In genomic region chr8:105496439-105497180, GRCm38 (mm10) we compare ENCODE assay signal across 8 mouse cellular contexts. TPM values are rescaled to one million over a fixed set of nuclear protein-coding genes. Genes with fewer than 3 reads are reported as not detected.
A peak's percentile ranks its signal among the peaks of the same experiment; 100 is the strongest.
DNase-seq lines count a peak whose midpoint lies in the region; ATAC-seq and TF ChIP-seq lines count a peak whose summit lies in the region.

Gene Zdhhc1 (minus strand): TSS chr8:105496902.

- peak within 1 kb of the TSS; percentile 96 for H3K4me2 ChIP-seq in heart, embryonic 12.5 days
- H3K4me2 ChIP-seq in kidney, postnatal 0 days (ENCODE audit: low read length), result peak within 1 kb of the TSS; percentile 93
- peak within 1 kb of the TSS; percentile 93 for H3K4me2 ChIP-seq in liver, embryonic 11.5 days
- H3K4me2 ChIP-seq in myocyte (ENCODE audit: low read depth), result peak within 1 kb of the TSS; percentile 86

- H3ac ChIP-seq in myocyte (ENCODE audit: control insufficient read depth, insufficient read length), result peak within 1 kb of the TSS; percentile 44

- H3K4me1 ChIP-seq in heart, embryonic 12.5 days (replicated peaks), result peaks cover 14% of the 10 kb centered on the region
- H3K4me1 ChIP-seq in kidney, postnatal 0 days (replicated peaks; ENCODE audit: insufficient read depth, low read length), result peaks cover 7% of the 10 kb centered on the region; the same call in 1 of the 2 replicates
- H3K4me1 ChIP-seq in liver, embryonic 11.5 days (replicated peaks; ENCODE audit: control insufficient read depth, insufficient read depth, low read length), result peaks cover 7% of the 10 kb centered on the region

- H3K4me3 ChIP-seq in heart, embryonic 12.5 days, result peak within 1 kb of the TSS; percentile 95
- peak within 1 kb of the TSS; percentile 72 for H3K4me3 ChIP-seq in kidney, postnatal 0 days (replicated peaks; ENCODE audit: low read depth, low read length)
- H3K4me3 ChIP-seq in liver, embryonic 11.5 days (ENCODE audit: low read depth, low read length), result peak within 1 kb of the TSS; percentile 86
- H3K4me3 ChIP-seq in myocyte, result peak within 1 kb of the TSS; percentile 44

- no peaks in the 10 kb centered on the region for H3K9me3 ChIP-seq in heart, embryonic 12.5 days (replicated peaks)
- H3K9me3 ChIP-seq in kidney, postnatal 0 days (replicated peaks; ENCODE audit: low read length), result no peaks in the 10 kb centered on the region
- no peaks in the 10 kb centered on the region for H3K9me3 ChIP-seq in liver, embryonic 11.5 days (ENCODE audit: control insufficient read depth, low read length)

- peak; percentile 92 for ATAC-seq in erythroid progenitor cell, adult 5-6 weeks (replicated peaks; ENCODE audit: low FRiP score, poor library complexity, severe bottlenecking)
- peak; percentile 84 for ATAC-seq in heart, embryonic 12.5 days (ENCODE audit: insufficient number of reproducible peaks, low FRiP score)
- ATAC-seq in kidney, postnatal 0 days (replicated peaks; ENCODE audit: low FRiP score, low read depth), result peak; percentile 90
- peak; percentile 81 for ATAC-seq in liver, embryonic 11.5 days (replicated peaks; ENCODE audit: low FRiP score)

- H3K27me3 ChIP-seq in heart, embryonic 12.5 days (replicated peaks), result no peaks in the 10 kb centered on the region
- no peaks in the 10 kb centered on the region for H3K27me3 ChIP-seq in kidney, postnatal 0 days (ENCODE audit: insufficient read depth, low read length)
- H3K27me3 ChIP-seq in liver, embryonic 11.5 days (replicated peaks; ENCODE audit: control insufficient read depth, insufficient read depth, low read length), result no peaks in the 10 kb centered on the region
- no peaks in the 10 kb centered on the region for H3K27me3 ChIP-seq in myocyte (ENCODE audit: control insufficient read depth, insufficient read depth, insufficient read length)

- TF ChIP-seq CTCF in kidney, postnatal 0 days (IDR thresholded peaks at IDR 0.05; ENCODE audit: low read depth), result peak; percentile 68

- peaks cover 4% of the 10 kb centered on the region for H3K79me2 ChIP-seq in myocyte (ENCODE audit: control insufficient read depth, insufficient read depth)

- peak within 1 kb of the TSS; percentile 91 for H3K9ac ChIP-seq in heart, embryonic 12.5 days
- peak within 1 kb of the TSS; percentile 90 for H3K9ac ChIP-seq in kidney, postnatal 0 days (ENCODE audit: low read depth, low read length)
- H3K9ac ChIP-seq in liver, embryonic 11.5 days (ENCODE audit: low read depth, low read length), result peak within 1 kb of the TSS; percentile 83

- under 1% methylated on average over 68 of the region's 68 CpGs for WGBS in heart, embryonic 12.5 days
- WGBS in kidney, postnatal 0 days, result under 1% methylated on average over 65 of the region's 68 CpGs
- WGBS in liver, embryonic 11.5 days, result 1% methylated on average over 68 of the region's 68 CpGs

- peak; percentile 69 for TF ChIP-seq POLR2A in myocyte (IDR thresholded peaks at IDR 0.05; ENCODE audit: insufficient read length, low read depth)

- no peaks in the 10 kb centered on the region for H3K36me3 ChIP-seq in heart, embryonic 12.5 days
- no peaks in the 10 kb centered on the region for H3K36me3 ChIP-seq in kidney, postnatal 0 days (ENCODE audit: insufficient read depth, low read length)
- no peaks in the 10 kb centered on the region for H3K36me3 ChIP-seq in liver, embryonic 11.5 days (ENCODE audit: control insufficient read depth, insufficient read depth, low read length)
- no peaks in the 10 kb centered on the region for H3K36me3 ChIP-seq in myocyte (ENCODE audit: control insufficient read depth, insufficient read depth)

- H3K27ac ChIP-seq in heart, embryonic 12.5 days (ENCODE audit: poor library complexity, severe bottlenecking), result peak within 1 kb of the TSS; percentile 40
- H3K27ac ChIP-seq in kidney, postnatal 0 days, result peak within 1 kb of the TSS; percentile 87
- no peak within 1 kb of the TSS for H3K27ac ChIP-seq in liver, embryonic 11.5 days (ENCODE audit: low read depth, low read length)

- peak; percentile 90 for DNase-seq in A20 (ENCODE audit: low read depth, low spot score)
- peak; percentile 95 for DNase-seq in brain, adult 2 months (ENCODE audit: low read depth, low spot score)
- peak; percentile 81 for DNase-seq in kidney, postnatal 0 days (ENCODE audit: low spot score)
- peak; percentile 85 for DNase-seq in liver, embryonic 11.5 days (ENCODE audit: low spot score)
- DNase-seq in spleen, postnatal 4 days (ENCODE audit: low spot score in 2 of 2), result peak; percentile 82 to 92

TF ChIP-seq in myocyte, 11 proteins besides CTCF, POLR2A, EP300 and RAD21:
- peak in 1 of 3 experiments; percentile 29 for TF ChIP-seq MYOD1 (IDR thresholded peaks at IDR 0.05; ENCODE audit: control insufficient read depth in 1 of 3, insufficient read length in 2 of 3, low read depth in 2 of 3)
- TF ChIP-seq POLR2AphosphoS2 (IDR thresholded peaks at IDR 0.05; ENCODE audit: insufficient read length, low read depth), result peak; percentile 60
- TF ChIP-seq MYOG (IDR thresholded peaks at IDR 0.05; ENCODE audit: control insufficient read depth in 1 of 3, insufficient read depth in 1 of 3, insufficient read length in 2 of 3, low read depth in 2 of 3), result peak in 1 of 3 experiments; percentile 34
- TF ChIP-seq USF1 (IDR thresholded peaks at IDR 0.05; ENCODE audit: low read depth), result peak; percentile 56
- no peak for TF ChIP-seq MAX (IDR thresholded peaks at IDR 0.05; ENCODE audit: low read depth)

RNA-seq across cellular contexts. Expression of gene Zdhhc1, which starts in this region (rescaled TPM):
- total RNA-seq in erythroid progenitor cell, adult 5-6 weeks (2015; ENCODE audit: low replicate concordance), result 2.5 TPM in 1 of 2 replicates, not detected in the other
- total RNA-seq in erythroid progenitor cell, adult 5-6 weeks (2017; ENCODE audit: low replicate concordance), result 0.39 TPM in 1 of 2 replicates, not detected in the other
- polyA plus RNA-seq in heart, embryonic 12.5 days (2016; fragmentation: Nextera tagmentation; extraction: Ambion mirVana), result 23.1 and 23.3 TPM in 2 replicates
- polyA plus RNA-seq in kidney, postnatal 0 days (2015; fragmentation: Nextera tagmentation; extraction: Ambion mirVana), result 28.0 and 30.5 TPM in 2 replicates
- 6.4 and 8.9 TPM in 2 replicates for polyA plus RNA-seq in liver, embryonic 11.5 days (2014; fragmentation: Nextera tagmentation; extraction: Ambion mirVana)
- polyA plus RNA-seq in myocyte (2012; fragmentation: generic; extraction: Trizol), result 17.3 TPM

Comparison
In these comparisons a context has a peak if more than half of its experiments do, and no peak if none do; other contexts are left out.
1. H3K4me3 ChIP-seq: peak in every context shown above with its lines; median percentile 95 in heart, embryonic 12.5 days; 86 in liver, embryonic 11.5 days; 72 in kidney, postnatal 0 days; 44 in myocyte.